Mouse (Mus musculus) heart, postnatal 10 days (tissue): ENCODE measurements around the gene Ldlrap1. TPM values are rescaled to one million over a fixed set of nuclear protein-coding genes. Genes with fewer than 3 reads are reported as not detected.

Experiments used
- DNase-seq, 2 experiments: peaks; one replicate each; pipeline ENCODE4 v3.0.0; 2021
- intact Hi-C: fragments of 180-260 bp; cut with DNase I; formaldehyde crosslinking; loops from one replicate; pipeline ENCODE4 v1.15.1; 2025
- total RNA-seq, 2 experiments: library from RNA; stranded (reverse); gene quantifications; 2 replicates each; pipeline ENCODE4 v1.2.3; 2021

Ldlrap1 gene
- total RNA-seq, 2 experiments from 2014 or later, result 21.8 to 24.3 TPM

- no peak for DNase-seq
- intact Hi-C loops, result no loop called here
These were observed 46.7 kb downstream of the Ldlrap1 start for GRCm38 (mm10) chr4:134721076-134721475.

DNA sequence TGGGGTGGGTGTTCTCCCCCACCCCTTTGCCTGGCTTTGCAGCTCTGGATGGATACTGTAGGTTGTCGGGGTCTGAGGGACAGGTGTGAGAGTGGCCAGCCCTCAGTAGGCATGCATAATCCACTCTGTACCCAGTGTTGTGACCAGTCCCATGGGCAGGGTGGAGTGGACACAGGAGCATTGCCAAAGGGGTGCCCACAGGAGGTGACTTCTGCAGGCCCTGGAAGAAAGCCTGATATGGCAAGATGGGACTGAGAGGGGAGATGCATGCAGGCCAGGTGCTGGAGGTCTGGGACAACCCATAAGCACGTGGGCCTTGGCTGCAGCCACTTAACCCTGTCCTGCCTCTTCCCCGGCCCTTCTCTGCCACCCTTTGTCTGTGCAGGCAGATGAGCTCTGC, 47.5 kb downstream of the Ldlrap1 start:
- DNase-seq, result no peak
- intact Hi-C loops, result no loop called here

GRCm38 (mm10) chr4:134719489-134719888, 48.3 kb downstream of the Ldlrap1 start:
- no peak for DNase-seq
- intact Hi-C loops, result no loop called here

DNA sequence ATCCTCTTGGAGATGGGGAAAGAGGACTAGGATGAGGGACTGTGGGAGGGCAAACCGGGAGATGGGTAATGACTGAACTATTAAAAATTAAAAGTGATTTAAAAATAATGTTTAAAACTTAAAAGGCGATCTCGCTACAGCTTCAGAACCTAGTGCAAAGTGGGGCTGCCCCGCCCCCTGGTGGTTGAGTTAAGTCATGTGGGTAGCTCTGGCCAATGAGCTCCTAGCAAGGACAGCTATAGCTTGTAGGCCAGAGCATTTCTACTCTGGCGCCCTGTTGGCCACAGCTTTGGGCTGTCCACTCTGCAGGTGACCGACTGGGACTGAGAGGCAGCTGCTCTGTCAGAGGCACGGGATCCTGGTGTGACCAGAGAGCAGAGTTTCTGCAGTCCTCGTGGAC, 53.9 kb downstream of the Ldlrap1 start:
- intact Hi-C loops, result loop anchor here (1.0 kb wide), 1 partner anchor 171 kb away; no protein-coding TSS in a partner anchor
- peak; percentile 89 to 92 for DNase-seq

DNA sequence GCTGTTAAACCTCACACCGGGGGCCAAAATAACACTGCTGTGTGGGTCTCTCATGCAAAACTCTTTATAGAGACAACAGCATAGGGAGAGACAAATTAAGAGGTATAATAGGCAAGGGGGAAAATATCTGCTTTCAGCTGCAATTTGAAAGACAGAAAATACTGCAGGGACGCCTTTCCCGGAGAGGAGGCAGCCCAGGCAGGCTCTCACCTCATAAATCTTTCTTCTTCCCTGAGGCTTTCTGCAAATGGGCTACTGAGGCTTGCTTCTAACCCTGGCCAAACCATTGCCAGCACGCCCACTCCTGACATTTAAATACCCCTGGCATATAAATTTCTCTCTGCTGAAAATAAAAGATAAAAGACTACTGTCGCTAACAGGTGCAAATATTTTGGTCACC, 62.5 kb downstream of the Ldlrap1 start:
- intact Hi-C loops, result no loop called here
- no peak for DNase-seq

DNA sequence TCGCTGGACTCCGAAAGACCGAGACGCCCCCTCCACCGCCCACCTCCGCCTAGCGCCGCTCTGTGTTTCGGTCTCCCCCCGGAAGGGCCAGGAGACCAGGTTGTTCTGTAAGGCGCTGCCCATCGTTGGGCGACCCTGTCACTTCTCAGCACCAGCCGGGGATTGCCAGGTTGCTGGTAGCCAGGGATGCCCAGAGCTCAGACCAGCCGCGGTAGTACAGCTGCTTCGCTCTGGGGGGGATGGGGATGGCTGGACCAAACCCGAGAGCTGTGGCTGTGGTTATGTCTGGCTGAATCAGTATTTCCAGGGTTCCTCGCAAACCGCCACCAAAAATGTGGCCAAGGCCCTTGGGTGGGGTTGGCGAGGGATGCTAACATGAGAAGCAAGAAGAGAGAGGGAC, 63.2 kb downstream of the Ldlrap1 start:
- DNase-seq, result no peak
- intact Hi-C loops, result no loop called here

- DNase-seq, result peak; percentile 99
- intact Hi-C loops, result loop anchor here (2.0 kb wide), 2 partner anchors 71 to 121 kb away; no protein-coding TSS in a partner anchor
These were observed 63.8 kb downstream of the Ldlrap1 start, which contains the start of gene Man1c1 for GRCm38 (mm10) chr4:134703835-134704546. Gene Man1c1 (minus strand): TSS chr4:134704290.

- intact Hi-C loops, result loop anchor here (2.0 kb wide), 2 partner anchors 70 to 120 kb away; no protein-coding TSS in a partner anchor
- peak; percentile 72 to 73 for DNase-seq
These were observed 64.6 kb downstream of the Ldlrap1 start for GRCm38 (mm10) chr4:134702981-134703834.

GRCm38 (mm10) chr4:134701934-134702333, 65.9 kb downstream of the Ldlrap1 start:
- intact Hi-C loops, result loop anchor here (2.0 kb wide), 2 partner anchors 69 to 119 kb away; no protein-coding TSS in a partner anchor

DNA sequence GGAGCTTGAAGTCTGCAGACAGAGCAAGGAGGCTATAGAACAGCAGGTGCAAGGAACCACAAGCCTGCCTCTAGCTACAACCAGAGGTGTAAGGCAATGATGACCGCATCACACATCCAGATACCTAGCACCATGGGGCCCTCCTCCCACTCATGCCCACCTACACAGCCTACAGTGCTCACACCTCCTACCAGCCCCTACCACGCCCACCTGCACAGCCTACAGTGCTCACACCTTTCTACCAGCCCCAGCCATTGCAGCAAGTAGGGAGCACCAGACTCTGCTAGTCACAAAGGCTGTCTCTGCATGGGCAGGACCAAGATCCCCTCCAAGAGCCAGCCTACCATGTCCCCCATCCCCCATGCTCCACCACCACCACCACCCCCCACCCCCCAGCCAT, 66.9 kb downstream of the Ldlrap1 start:
- no peak for DNase-seq
- intact Hi-C loops, result no loop called here

More at GRCm38 (mm10) chr4:134701934-134702333, 65.9 kb downstream of the Ldlrap1 start:
- DNase-seq, result peak; percentile 84 to 88

DNA sequence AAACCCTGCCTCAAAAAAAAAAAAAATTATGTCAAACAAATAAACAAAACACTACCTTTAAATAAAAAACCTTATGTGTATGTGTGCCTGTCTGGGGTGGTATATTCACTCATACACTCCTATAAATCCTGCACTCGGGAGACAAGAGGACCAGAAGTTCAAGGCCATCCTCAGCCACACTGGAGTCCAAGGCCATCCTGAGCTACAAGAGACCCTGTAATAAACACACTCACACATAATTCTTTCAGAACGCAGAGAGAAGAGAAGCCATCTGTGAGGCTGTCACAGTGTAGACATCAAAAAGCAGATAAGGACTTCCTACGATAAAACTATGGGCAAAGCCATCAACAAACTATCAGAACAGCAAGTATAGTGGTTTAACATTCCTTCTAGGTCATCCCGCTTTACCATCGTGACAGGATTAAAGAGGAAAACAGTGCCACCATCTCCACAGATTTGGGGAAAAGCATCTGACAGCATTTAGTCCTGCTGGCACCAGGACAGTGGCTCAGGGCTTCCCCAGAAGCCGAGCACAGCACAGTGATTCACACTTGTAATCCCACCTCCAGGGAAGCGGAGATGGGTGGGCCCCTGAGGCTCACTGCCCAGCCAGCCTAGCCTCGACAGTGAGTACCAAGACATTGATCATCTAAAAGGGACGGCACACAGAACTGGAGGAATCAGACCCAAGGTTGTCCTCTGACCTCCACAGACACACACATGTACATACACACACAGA, 74.5 kb downstream of the Ldlrap1 start:
- DNase-seq, result no peak
- intact Hi-C loops, result no loop called here

GRCm38 (mm10) chr4:134692388-134692787, 75.4 kb downstream of the Ldlrap1 start:
- no peak for DNase-seq
- intact Hi-C loops, result no loop called here

Other genes with a start within 250 kb of the Ldlrap1 start
- gene Mtfr1l, start 232.6 kb downstream of the Ldlrap1 start, total RNA-seq, result 100 to 1,000 TPM; 159 to 165 TPM
- gene Selenon, start 215.9 kb downstream of the Ldlrap1 start, total RNA-seq, result 10 to 100 TPM; 38.2 to 45.2 TPM
- gene Man1c1, start 63.7 kb downstream of the Ldlrap1 start, total RNA-seq, result 10 to 100 TPM; 32.0 to 37.7 TPM
- 10 to 100 TPM; 24.9 to 25.9 TPM for gene Maco1, start 85.3 kb upstream of the Ldlrap1 start, total RNA-seq
- 1 to 10 TPM; 3.8 to 4.9 TPM for gene Rhd, start 96.5 kb upstream of the Ldlrap1 start, total RNA-seq
- 10 to 100 TPM; 80.8 to 85.0 TPM for gene Tmem50a, start 147.0 kb upstream of the Ldlrap1 start, total RNA-seq
- 100 to 1,000 TPM; 146 to 154 TPM for gene Rsrp1, start 155.6 kb upstream of the Ldlrap1 start, total RNA-seq
- gene Syf2, start 162.9 kb upstream of the Ldlrap1 start, total RNA-seq, result 10 to 100 TPM; 48.7 TPM